Mouse (Mus musculus) spleen, postnatal 36 days (tissue): ENCODE measurements around the gene Arhgap29.

ENCODE experiments used
- DNase-seq, 2 experiments: peaks; one replicate each; pipeline ENCODE4 v3.0.0; 2022; ENCODE audit warnings: low spot score in 2 of 2, mixed read lengths in 1 of 2

Arhgap29 gene

DNA sequence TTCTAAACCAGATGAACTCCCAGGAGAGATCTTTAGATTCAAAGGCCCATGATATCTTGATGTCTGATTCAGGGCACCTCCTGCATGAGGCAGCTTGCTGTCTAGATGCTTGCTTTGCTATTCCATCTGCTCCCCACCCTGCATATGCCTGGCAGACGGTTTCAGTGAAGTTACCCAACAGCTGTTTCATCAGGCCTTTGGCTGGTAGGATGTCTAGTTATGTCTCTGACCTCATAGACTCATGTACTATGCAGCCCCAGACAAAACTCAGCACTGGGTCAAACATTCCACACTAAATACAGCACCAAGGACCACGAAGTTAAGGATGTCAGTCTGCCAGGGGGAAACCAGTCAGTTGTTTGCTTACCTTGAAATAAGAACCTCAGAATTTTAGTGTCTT lies 6.4 kb upstream of the Arhgap29 start:
- DNase-seq, result no peak

DNA sequence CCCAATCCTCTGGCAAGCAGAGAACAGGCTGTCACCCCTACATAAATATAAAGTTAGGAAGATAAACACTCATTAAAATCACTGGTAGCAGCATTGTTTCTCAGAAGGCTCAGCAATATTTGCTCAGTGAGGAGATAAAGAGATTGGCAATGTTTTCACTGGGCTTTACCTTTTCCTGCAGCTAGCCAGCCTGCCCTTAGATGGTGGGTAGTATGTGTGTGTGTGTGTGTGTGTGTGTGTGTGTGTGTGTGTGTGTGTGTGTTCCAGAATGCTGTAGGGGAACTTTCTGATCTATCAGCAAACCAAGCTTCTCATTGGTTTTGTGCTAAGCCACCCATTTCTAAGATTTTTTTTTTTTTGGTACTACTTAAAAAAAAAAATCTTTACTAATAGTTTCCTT lies 5.6 kb upstream of the Arhgap29 start:
- DNase-seq, result no peak

DNA sequence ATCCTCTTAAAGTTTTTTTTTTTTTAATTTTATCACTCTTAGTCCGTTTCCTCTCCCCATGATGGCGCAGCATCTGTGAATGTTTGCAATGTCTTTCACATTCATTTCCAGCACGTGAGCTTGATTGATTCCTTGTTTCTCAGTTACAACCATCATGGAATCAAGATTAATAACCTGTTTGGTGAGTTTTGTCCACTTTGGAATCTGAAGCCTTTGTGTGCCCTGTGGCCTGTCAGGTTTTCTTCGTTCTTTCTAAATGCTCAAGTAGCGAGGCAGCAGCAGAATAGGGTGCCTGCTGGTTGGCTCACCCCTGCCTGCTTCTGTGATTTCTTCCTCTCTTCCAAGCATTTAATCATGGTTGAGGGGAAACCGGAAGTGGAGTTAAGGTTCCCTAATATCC lies 2.2 kb upstream of the Arhgap29 start:
- no peak for DNase-seq

DNA sequence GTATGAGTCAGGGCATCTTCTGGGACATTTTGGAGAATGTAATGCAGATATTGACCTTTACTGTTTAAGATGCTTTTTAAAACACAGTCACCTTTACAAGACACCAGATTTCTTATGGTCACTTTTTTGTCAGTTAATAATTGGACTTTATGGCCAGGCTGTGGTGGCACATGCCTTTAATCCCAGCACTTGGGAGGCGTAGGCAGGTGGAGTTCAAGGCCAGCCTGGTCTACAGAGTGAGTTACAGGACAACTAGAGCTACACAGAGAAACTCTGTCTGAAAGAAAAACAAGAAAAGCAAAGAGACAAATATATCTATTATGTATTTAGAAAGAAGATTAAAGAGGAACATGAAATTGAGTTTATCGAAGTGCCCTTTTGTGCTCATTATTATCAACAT lies 1.2 kb upstream of the Arhgap29 start:
- DNase-seq, result no peak

DNA sequence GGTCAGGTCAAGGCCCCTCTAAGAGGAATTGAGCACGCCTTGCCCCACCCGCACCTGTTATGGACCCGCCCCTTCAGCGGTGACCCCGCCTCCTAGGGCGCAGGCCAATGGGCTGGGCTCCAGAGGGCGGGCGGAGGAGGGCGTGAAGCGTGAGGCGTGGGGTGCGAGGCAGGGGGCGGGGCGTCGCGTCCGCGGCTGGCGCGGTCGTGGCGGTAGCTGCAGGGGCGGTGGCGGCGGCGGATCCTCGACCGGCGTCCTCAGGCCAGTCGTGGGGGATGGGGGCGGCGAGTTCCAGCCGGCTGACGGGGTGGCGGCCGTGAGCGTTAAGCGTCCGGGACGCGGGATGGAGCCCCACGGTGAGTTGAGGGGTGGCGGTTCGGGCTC lies 700 bp downstream of the Arhgap29 start:
- peak; percentile 68 to 71 for DNase-seq

DNA sequence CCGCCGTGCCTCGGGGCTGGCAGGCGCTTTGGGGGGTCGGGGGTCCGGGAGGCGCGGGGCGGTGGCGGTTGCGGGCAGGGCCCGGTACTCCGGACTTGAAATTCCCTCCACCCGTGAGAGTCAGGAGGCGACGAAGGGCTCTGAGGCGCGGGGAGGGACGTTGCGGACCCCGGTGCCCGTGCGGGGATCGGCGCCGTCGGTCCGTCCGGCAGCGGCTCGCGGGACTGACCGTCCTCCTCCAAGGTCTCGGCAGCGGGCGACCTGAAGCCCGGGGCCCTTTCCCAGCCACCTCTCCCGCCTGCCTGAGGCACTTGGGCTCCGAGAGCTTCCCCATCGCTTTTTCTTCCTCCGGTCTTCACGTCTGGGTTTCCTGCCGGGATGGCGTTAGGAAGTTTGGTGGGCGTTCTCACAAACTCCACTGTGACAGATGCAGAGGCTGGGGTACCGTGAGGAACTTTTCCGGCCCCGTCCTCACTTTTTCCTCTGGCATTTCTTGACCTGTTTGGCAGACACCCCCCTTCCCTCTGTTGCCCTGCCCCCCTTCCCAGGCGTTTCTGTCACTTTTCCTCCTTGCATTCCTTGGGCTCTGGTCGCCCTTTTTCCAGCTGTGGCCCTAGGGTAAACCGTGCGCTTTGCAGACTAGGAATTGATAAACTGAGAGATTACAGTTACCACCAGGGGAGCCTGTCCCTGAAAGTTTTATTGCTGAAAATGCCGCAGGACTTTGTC lies 1.3 kb downstream of the Arhgap29 start:
- no peak for DNase-seq

DNA sequence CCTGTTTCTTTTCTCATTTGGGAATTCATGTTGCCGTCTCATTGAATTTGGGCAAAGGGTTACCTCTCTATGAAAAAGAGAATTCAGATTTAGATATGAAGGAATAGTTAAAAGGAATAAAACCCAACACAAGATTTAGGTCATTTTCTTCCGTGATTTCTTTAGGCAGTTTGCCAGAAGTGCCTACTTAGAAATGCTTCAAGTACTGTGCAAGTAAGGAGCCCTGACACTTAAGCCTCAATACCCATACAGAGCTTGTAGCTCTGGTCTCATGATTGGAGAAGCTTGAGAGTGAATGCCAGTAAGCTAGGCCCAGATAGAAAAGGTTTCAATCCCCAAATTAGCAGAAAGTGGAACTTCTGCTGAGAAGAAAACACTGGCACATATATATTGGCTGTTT lies 2.1 kb downstream of the Arhgap29 start:
- no peak for DNase-seq

DNA sequence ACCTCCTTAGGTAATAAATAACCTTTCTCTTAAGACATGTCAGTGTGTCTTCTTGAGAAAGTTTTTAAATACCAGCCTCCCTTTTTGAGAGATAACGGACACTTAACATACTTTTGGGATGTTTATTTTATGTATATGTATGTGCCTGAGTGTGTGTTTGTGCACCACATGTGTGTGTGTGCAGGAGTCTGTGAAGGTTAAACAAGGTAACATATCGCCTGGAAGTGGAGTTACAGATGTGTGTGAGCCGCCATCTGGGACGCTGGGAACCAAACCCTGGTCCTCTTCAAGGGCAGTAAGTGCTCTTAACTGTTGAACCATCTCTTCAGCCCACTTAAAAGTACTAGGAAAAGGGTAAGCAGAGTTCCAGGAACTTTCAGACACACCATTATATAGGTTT lies 3.2 kb downstream of the Arhgap29 start:
- no peak for DNase-seq

DNA sequence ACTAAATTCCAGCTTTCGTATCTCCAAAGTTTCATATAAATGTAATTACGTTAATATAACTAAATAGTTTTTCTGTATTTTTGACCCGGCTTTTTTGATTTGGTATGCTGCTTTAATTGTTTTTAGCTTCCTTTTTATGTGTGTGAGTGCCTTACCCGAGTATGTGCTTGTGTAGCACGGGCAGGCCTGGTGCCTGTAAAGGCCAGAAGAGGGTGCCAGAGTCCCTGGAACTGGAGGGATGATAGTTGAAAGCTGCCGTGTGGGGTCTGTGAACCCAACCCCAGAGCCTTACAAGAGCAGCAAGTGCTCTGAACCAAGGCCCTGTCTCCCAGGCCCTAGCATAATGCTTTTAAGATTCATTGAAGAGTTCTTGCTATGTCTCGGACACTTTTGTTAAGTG lies 4.4 kb downstream of the Arhgap29 start:
- DNase-seq, result no peak

DNA sequence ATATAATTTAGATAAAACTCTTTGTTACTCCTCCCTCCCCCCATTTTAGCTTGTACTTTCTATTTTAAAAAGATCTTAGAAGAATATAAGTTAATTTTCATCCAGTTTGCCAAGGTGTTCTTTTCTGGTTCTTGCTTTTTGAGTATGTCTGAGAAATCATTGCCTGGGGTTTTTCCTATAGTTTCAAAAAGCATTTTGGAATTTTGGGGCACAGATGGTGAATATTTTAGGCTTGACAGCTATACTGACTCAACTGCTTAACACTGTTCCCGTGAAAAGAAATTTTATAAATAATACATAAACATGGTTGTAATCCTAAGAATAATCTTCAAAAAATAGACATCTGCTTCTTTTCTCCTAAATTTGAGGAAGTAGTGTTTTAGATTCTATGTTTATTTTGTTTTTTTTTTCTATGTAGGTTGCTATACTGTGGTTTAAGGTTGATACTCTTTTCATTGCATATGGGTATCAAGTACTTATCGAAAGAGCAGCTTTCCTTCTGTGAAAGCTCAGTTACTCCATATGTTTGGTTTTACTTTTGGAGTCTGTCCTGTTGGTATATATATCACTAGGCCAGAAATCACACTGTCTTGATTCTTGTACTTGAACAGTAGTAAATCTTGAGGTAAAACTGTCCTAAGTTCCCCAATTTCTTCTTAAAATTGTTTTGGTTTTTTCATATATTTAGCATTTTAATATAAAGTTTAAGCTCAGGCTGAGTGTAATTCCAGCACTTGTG lies 5.4 kb downstream of the Arhgap29 start:
- no peak for DNase-seq

DNA sequence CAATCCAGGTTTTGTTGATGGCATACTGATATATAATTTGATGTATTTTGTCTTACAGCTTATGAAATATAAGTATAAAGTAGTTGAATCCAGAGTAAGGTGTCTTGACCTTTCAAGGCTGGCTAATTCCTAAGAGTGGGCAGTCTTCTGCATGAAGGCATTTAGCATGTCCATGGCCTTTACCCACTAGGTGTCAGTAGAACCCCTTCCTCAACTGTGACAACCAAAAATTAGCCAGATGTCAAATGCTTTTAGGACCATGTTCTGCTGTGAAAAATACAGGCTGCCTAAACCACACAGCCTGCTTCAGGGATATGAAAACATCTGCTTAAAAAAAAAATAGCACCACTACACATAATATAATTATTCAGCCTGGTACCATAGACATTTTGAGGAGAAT lies 11.8 kb downstream of the Arhgap29 start:
- DNase-seq, result no peak

DNA sequence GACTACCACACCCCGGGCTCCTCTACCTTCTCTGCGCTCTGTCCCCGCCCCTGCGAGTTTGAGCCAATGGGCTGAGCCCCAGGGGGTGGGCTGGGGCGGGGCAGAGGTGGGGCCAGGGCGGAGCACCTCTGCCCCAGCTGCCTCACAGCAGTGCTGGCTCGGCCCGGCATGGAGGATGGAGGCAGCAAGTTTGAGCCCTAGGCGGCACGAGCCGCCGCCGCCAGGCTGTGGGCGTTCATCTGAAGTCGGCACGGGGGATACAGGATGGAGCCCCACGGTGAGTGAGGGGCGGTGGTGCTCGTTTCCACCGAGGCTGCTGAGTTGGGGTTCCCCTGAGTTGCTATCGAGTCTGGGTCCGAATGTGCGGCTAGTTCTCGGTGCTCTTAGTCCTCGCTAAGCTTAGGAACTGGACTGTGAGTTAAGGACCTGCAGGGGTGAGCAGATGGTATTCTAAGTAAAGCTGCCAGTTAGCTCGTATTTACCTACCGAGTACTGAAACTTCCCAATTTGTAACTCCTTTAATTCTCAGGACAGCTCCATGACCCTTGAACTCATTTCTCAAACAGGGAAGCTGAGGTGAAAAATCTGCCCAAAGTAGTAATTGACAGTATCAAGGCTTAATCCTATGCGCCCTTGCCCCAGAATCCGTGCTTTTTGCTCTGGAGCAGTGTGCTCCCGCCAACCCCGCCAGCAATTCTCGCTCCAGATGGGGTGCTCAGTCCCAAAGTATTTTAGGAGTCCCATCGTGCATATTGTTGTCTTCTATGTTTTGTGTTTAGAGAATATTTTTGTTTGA lies 15.5 kb downstream of the Arhgap29 start:
- peak; percentile 78 to 79 for DNase-seq

DNA sequence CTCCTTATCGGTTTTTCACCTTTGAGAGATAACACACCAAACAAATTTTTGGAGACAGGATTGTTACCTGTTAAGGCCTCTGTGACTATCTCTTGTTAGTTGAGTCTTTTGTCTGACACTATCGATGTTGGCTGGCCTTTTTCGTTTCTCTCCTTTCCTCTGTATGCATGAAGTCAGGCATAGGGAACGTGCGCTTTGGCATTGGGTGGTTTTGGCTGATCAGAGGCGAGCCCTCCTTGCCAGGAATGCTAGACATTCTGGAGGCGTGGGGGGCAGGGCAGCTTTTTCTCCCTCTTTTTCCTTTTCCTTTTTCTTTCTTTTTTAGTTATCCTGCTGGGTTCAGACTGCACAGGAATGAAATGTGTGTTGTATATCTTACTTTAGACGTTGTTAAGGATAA lies 16.3 kb downstream of the Arhgap29 start:
- no peak for DNase-seq

DNA sequence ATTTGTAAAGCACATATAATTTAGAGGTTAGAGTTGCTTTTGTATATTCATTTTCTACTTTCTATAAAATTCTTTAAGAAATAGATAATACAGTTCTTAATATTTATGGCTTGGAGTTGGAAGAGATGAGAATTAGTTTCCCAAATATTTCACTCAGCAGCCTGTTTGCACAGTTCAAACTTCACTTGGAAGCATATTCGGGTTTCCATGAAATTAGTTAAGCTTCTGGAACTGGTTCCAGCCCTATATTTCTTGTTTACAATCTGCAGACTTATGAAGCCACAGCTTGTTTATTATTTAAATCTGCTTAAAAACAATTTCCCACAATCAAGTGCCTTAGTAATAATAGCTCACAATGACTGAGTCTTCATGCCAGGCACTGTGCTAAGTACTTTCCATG lies 17.1 kb downstream of the Arhgap29 start:
- DNase-seq, result no peak

DNA sequence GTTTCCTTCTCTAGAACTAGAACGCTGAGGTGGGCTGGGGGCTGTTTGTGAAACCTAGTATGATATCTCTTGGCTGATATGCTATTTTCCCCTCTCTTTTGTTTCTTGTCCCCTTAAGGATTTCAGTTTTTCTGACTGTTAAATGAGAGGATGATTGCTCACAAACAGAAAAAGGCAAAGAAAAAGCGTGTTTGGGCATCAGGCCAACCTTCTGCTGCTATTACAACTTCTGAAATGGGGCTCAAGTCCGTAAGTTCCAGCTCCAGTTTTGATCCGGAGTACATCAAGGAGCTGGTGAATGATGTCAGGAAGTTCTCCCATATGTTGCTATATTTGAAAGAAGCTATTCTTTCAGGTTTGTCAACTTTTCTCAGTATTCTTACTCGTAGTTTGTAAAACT lies 21.4 kb downstream of the Arhgap29 start:
- DNase-seq, result no peak

DNA sequence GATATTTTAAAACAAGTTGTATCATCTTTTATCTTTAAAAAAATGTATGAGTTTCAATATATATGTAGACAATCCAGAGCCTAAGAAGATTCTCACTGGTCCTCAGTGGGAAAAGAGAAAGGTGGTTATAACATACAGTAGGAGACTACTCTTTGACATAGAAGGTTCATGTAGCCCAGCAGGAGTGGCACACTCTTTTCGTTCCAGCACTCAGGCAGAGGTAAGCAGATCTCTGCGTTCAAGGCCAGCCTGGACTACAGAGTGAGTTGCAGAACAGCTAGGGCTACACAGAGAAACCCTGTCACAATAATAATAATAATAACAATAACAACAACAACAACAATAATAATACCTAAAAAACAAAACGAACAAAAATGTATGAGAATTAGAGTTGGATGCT lies 23.0 kb downstream of the Arhgap29 start:
- no peak for DNase-seq

DNA sequence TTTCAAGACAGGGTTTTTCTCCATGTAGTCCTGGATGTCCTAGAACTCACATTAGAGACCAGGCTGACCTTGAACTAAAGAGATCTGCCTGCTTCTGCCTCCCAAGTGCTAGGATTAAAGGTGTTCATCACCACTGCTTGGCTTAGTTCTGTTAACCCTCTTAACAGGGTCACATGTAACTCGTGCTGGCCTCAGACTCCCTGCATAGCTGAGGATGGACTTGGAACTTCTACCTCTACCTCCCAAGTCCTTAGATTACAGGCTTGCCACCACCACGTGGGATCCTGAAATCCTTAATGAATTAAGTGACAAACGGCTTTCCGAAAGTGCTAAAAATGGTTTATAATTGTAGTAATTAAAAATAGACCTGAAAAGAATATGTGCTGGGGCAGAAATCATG lies 29.0 kb downstream of the Arhgap29 start:
- no peak for DNase-seq

DNA sequence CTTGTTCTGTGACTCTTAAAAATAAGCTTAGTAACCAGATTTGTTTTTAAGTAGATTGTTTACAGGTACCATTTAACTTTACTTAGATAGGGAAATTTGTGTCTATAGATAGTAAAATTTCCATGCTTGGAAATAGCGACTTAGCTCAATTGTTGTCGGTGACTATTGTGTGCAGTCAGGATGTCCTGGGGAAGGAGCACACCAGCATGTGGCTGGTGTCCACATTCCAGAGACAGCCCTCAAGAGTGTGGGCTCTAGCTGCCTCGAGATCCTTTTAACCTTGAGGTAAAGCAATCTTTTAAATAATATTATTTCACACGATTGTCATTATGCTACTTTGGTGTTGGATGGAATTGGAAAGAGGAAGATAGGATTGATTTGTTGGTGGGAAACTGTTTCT lies 30.1 kb downstream of the Arhgap29 start:
- DNase-seq, result no peak

DNA sequence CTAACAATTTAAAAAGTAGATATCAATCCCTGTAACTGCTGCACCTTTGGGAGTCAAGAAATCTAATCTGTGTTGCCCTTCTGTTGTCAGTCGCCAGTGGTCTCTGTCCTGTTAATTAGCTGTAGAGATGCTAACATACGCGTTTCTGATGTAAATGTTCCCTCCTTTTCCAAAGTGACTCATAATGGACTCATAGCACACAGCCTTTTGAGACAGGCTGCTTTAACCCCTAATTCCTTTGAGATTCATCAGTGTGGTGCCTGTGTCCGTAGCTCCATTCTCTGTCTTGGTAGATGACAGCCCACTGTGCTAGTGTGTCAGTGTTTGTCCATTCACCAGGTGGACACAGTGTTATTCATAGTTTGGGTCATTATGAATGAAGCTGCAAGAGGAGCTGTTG lies 42.8 kb downstream of the Arhgap29 start:
- no peak for DNase-seq

DNA sequence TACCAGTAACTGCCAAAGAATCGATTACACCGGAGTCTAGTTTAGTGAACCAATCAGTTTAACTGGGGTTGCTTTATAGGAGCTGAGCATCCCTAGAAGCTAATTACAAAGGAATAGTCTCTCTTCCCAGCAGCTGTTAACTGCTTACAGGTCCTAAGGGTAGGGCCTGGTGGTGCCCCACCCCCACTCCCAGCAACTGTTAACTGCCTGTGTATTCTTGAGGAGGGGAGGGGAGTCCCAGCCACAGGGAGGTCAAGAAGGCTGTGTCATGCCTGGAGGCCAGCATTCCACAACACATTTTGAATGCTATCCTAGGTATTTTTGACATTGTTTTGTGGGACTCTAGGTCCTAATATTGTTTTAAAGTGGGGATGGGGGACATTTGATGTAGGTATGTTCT lies 47.6 kb downstream of the Arhgap29 start:
- no peak for DNase-seq

DNA sequence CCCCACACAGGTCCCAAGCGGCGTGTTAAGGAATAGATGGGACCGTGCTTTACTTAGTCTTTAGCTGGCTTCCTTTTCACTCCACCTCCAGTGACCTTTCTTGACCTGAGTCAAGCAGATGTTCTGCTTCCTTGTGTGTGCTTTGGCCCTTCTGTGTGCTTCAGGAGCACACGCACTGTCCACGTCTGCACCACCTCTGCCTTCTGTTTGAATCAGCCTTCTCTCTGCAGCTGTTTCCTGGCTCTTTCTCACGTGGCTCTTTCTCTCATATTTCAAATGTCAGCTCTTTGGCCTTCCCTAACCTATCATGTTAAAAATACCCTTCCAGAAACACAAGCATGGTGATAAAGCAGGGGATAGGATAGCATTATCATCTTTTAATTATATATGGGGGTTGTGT lies 49.2 kb downstream of the Arhgap29 start:
- no peak for DNase-seq

DNA sequence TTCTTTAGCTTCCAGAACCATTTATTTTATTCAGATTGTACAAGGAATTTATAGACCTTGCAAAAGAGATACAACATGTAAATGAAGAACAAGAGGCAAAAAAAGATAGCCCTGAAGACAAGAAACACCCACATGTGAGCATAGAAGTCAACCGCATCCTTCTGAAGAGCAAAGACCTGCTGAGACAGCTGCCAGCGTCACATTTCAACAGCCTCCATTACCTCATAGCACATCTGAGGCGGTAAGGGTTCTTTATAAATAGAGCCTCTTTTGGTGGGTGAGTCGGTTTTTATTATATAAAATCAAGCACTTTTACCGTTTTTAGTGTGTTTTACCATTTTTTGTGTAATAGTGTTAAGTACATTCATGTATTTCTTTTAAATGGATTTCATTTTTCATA lies 57.5 kb downstream of the Arhgap29 start:
- DNase-seq, result no peak

DNA sequence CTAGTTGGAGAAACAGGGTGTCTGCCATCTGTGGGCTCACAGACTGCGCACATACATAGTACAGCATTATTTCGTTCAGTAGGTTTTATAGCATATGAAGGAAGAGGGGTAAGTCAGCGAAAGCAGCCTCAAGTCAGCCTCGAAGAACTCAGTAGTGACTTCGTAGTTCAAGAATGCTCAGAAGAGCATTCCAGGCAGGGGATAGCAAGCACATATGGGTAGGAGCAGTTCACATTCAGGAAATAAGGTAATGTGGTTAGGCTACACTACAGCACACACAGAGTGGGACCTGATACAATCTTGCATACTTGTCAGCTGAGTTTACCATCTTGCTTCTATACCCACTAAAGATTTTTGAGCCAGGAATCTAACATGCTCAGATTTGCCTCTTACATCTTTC lies 58.0 kb downstream of the Arhgap29 start:
- no peak for DNase-seq
